Mouse (Mus musculus) common myeloid progenitor, adult 5-6 weeks (primary cell): ENCODE data around the gene Spc25. TPM values are rescaled to one million over a fixed set of nuclear protein-coding genes. Genes with fewer than 3 reads are reported as not detected.
A peak's percentile ranks its signal among the peaks of the same experiment; 100 is the strongest.

ENCODE experiments used
- ATAC-seq: replicated peaks from 2 replicates; pipeline ENCODE4 v1.8.0; 2016; ENCODE audit warnings: low read depth, mild to moderate bottlenecking, moderate TSS enrichment, inconsistent platforms; ENCODE audit not compliant: poor library complexity, severe bottlenecking
- total RNA-seq: library from RNA; stranded (forward); fragments of 200-1000, 187-1606 nt; gene quantifications from 2 replicates; pipeline ENCODE4 v1.2.3, GENCODE M21; 2017

The Spc25 gene
- total RNA-seq, 1 experiment from 2014 or later = 88.0 TPM

DNA sequence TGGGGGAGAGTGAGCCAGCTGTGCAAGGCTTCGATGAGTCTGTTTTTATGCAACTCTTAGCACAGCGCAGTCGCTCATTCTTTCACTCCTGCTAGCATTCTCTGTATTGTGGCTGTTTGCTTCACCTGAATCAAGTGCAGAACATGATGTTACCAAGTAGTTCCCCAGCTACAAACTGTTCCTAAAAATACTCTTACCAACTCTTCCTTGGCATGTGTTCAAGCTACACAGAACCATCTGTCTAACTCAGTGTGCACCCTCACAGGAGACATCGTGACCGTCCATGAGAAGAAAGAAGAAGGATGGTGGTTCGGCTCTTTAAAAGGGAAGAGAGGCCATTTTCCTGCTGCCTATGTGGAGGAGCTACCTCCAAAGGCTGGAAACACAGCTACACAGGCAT lies 17.3 kb downstream of the Spc25 start:
- no peak for ATAC-seq

DNA sequence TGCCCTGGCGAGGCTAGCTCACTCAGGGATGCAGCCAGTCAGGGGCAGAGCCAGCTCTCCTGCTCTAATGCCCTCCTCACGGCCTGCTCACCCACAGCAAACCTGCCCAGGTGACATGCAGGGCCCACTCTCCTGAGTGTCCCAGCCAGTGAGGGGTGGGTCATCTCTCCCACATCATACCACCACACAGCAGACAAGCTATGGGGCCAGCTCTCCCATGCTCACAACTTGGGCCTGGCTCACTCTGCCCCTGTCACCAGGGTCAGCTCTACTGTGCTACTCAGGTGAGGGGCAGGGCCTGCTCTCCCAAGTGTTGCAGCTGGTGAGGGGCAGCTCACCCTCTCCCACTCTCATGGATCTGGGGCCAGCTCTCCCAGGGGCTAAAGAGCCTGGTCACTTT lies 18.0 kb downstream of the Spc25 start:
- no peak for ATAC-seq

DNA sequence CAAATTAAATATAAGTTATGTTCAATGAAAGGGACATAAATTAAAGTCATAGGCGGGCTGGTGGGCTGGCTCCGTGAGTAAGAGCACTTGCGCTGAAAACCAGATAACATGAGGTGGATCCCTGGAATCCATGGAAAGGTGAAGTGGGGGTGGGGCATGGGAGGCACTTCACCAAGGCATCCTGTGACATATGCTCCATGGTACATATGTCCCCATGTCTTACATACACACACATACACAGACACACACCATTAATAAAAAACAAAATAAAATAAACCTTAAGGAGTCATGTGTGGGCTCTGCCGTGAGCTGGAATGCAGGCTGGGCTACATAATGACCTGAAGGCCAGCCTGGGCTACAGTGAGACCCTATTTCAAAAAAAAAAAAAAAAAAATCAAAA lies 26.3 kb downstream of the Spc25 start:
- ATAC-seq = no peak

DNA sequence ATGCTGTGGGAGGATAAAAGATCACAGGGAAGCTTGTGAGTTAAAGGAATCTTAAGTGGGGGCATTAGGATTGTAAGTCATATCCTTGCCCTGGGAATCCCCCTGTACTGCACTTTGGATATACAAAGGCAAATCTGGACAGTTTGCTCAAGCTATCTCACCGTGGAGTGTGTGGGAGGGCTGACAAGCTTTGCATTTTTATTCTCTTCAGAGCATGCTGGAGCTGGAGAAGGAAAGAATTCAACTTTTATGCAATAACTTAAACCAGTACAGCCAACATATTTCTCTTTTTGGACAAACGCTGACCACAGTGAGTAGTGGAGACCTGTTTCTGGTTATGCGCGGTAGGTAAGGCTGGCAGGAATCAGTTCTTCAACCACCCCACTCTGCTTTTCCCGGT lies 30.7 kb downstream of the Spc25 start:
- no peak for ATAC-seq

DNA sequence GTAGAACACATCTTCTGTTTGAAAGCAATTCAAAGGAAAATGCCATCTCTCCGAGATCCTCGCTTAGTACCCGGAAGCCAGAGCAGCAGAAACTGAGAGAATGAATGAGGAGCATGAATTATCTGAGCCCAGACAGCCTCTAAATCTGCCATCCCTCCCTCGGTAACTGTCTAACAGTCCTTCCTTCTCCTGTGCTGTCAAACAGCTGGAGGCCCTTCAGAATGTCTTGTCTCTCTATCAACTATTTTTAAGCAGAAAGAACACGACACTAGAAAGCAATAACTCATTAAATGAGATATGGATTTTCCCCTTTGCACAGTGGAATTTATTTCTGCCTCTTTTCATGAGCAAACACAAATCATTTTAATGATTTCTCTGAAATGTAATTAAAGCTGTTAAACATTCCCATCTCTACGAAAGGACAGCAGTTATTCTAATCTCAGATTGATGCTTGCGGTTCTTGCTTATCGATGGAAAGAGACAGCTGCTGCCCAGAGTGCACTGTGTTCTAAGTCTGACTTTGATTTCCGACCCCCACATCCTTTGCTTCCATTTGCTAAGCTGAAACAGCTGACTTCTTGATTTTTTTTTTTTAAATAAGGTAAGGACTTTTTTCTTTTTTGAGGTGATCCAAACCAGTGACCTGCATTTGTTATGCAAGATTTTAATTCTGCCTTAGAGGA lies 35.5 kb downstream of the Spc25 start:
- no peak for ATAC-seq

DNA sequence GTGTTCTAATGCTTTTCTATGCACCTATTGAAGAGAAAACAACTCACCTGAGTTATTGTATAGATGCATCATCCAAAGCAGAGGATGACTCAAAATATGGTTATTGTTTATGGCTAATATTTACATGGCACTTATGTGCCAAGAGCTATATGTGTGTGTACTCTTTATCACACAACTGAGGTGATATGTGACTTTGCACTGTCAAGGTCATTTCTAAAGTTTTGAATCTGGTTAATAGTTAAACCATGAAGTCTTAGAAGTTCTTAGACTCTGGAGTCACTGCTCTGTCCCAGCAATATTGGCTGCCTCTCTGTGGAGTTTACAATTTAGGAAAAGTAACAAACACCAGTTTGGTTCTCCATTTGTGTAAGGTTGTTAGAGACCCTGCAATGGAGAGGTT lies 47.1 kb downstream of the Spc25 start:
- ATAC-seq = no peak

DNA sequence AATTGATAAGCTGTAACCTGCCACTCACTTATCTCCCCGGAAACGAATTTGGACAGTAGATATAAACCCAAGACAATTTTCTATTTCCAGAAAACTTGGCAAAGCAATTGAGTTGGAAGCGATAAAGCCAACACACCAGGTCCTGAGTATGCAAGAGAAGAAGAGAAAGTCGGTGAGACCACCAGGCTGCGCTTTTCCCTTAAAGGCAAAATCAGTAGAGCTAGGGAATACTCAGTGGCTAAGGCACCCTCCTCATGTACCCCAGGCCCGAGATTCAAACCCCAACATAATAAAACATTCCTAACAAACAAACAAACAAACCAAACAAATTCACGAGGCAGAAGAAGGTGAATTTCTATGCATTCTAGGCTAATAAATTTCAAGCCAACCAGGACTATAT lies 49.7 kb downstream of the Spc25 start:
- no peak for ATAC-seq

DNA sequence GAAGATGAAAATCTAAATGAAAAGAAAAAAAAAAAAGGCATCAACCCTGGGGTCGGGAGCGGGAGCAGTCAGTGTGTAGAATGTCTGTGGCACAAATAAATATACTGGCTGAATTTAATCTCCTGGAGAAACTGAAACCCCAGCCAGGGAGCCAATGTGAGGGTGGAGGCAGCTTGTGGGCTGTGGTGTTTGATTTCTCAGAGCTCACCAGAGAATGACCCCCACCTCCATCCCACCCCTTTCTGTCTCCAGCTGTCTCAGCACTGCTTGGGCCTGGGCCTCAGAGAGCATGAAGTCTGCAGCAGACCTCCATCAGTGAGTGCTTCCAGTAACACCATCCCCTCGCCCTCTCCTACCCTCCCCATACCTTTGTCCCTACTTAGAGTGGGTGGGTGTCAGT lies 50.1 kb downstream of the Spc25 start:
- no peak for ATAC-seq

DNA sequence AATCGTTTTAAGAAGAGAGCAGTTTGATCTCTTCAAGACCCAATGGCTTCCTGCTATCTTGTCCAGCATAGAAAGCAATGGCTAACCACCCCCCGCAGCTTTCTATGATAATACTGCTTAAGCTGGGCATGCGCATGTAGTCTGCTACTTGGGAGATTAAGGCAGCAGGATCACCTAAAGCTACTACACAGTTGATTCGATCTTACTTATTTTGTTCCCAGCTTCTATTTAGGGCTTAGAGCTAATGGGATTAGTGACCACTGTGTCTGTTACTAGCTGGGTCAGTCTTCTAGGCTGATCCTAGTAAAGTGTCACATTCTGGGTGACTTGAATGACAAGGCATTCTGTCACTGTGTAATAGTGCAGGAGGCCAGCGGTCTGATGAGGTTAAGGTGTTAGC lies 55.2 kb downstream of the Spc25 start:
- no peak for ATAC-seq

DNA sequence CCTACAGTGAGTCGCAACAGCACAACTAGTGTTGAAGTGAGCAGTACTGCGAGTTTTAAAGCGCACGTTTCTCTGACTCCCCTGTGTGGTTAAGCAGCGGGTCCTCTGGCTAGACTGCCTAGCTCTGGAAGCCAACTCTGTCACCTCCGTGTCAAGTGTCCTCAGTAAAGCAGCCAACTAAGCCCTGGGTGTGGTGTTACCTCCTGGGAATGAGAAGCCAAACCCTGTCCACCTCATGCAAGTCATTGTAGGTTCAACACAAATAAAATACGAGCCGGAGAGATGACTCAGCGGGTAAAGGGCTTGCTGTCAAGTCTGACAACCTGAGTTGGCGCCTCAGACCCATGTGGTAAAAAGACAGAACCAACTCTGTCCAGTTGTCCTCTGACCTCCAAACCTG lies 56.8 kb downstream of the Spc25 start:
- 0 out of 2 replicates have a peak, but pooled peaks have one; percentile 36 for ATAC-seq

DNA sequence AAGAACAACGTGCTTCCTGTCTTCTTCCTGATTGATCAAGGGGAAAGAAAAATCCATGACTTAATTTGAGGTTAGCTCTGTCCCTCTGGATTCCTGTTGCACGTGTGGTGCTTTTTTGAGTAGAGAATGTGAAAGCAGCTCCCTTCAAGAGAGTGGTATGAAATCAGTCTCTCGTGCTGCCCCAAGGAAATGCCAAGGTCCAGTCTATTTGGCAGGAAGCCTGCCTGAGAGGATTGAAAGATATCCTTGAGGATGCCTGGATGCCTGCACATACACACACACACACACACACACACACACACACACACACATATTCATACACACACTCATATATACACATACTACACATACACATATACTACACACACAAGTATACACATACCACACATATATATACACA lies 57.3 kb downstream of the Spc25 start:
- ATAC-seq = no peak

Other genes starting within 250 kb of the Spc25 start
- 4.4 and 4.6 TPM in 2 replicates for gene Nostrin, start 70.4 kb downstream of the Spc25 start, total RNA-seq
- not detected in 2 replicates for gene G6pc2, start 4.9 kb upstream of the Spc25 start, total RNA-seq
- not detected in 2 replicates for gene Abcb11, start 136.4 kb upstream of the Spc25 start, total RNA-seq
- gene Dhrs9, start 174.3 kb upstream of the Spc25 start, total RNA-seq = 0.09 and 1.1 TPM in 2 replicates